Mouse (Mus musculus): ENCODE data around the gene Ubash3a.

GRCm38 (mm10) chr17:31162607-31163006 lies 45.1 kb upstream of the Ubash3a start:
- TF ChIP-seq POLR2A (IDR thresholded peaks at IDR 0.05; ENCODE audit: low read depth, low read length) (no peak), CTCF (conservative IDR thresholded peaks at IDR 0.05; ENCODE audit: insufficient read depth, insufficient read length, low read depth, low read length) (no peak)

Measured in kidney, adult 2 months (tissue).